Mouse (Mus musculus) ovary, postnatal 10 days (tissue): Measurements from ENCODE around the gene Cpeb2.

ENCODE experiments used
- DNase-seq: peaks from one replicate; pipeline ENCODE4 v3.0.0; 2022; ENCODE audit warnings: low spot score

Gene Cpeb2

GRCm38 (mm10) chr5:43239141-43239835 lies 6.3 kb downstream of the Cpeb2 start:
- DNase-seq: no peak

- DNase-seq: no peak
Observed at GRCm38 (mm10) chr5:43240729-43241128, 7.8 kb downstream of the Cpeb2 start.

- DNase-seq: no peak
Observed at GRCm38 (mm10) chr5:43246236-43246635, 13.3 kb downstream of the Cpeb2 start.

GRCm38 (mm10) chr5:43246954-43247353 lies 14.0 kb downstream of the Cpeb2 start:
- no peak for DNase-seq

- DNase-seq: no peak
Observed at GRCm38 (mm10) chr5:43248001-43248430, 15.0 kb downstream of the Cpeb2 start.

GRCm38 (mm10) chr5:43257490-43257889 lies 24.5 kb downstream of the Cpeb2 start:
- DNase-seq: no peak

- DNase-seq: no peak
Observed at GRCm38 (mm10) chr5:43258472-43259142, 25.6 kb downstream of the Cpeb2 start.

- no peak for DNase-seq
Observed at GRCm38 (mm10) chr5:43261814-43262213, 28.8 kb downstream of the Cpeb2 start.

- DNase-seq: no peak
Observed at GRCm38 (mm10) chr5:43263951-43264350, 31.0 kb downstream of the Cpeb2 start.

- no peak for DNase-seq
Observed at GRCm38 (mm10) chr5:43264696-43265095, 31.7 kb downstream of the Cpeb2 start.

GRCm38 (mm10) chr5:43277982-43278381 lies 45.0 kb downstream of the Cpeb2 start:
- DNase-seq: no peak

GRCm38 (mm10) chr5:43279774-43280173 lies 46.8 kb downstream of the Cpeb2 start:
- no peak for DNase-seq

- no peak for DNase-seq
Observed at GRCm38 (mm10) chr5:43285756-43286155, 52.8 kb downstream of the Cpeb2 start.

GRCm38 (mm10) chr5:43289752-43290446 lies 56.9 kb downstream of the Cpeb2 start:
- no peak for DNase-seq

- DNase-seq: no peak
Observed at GRCm38 (mm10) chr5:43293136-43293535, 60.2 kb downstream of the Cpeb2 start.

GRCm38 (mm10) chr5:43297459-43297858 lies 64.5 kb downstream of the Cpeb2 start:
- no peak for DNase-seq

- no peak for DNase-seq
Observed at GRCm38 (mm10) chr5:43298975-43299374, 66.0 kb downstream of the Cpeb2 start.

- DNase-seq: no peak
Observed at GRCm38 (mm10) chr5:43300076-43300475, 67.1 kb downstream of the Cpeb2 start.

GRCm38 (mm10) chr5:43300979-43301378 lies 68.0 kb downstream of the Cpeb2 start:
- DNase-seq: no peak

GRCm38 (mm10) chr5:43303504-43303903 lies 70.5 kb downstream of the Cpeb2 start:
- no peak for DNase-seq

GRCm38 (mm10) chr5:43305449-43305848 lies 72.5 kb downstream of the Cpeb2 start:
- DNase-seq: no peak

- DNase-seq: no peak
Observed at GRCm38 (mm10) chr5:43309961-43310360, 77.0 kb downstream of the Cpeb2 start.

GRCm38 (mm10) chr5:43324311-43324862 lies 91.4 kb downstream of the Cpeb2 start:
- no peak for DNase-seq
